Comparison of ENCODE assay signal across 19 mouse cellular contexts in genomic region chr3:133366096-133366495, GRCm38 (mm10).
"Had no signal": no experiment of that assay in that cellular context is flagged by ENCODE, and none has a peak within 500 bp of the region (broad histone marks: within the 10 kb centered on the region; RNA-seq: fewer than 3 reads in every experiment).

No protein-coding gene starts in this region.

- H3K4me3 ChIP-seq: kidney, embryonic 15.5 days; left cerebral cortex, adult 2 months; limb, embryonic 13.5 days; liver, embryonic 12.5 days; liver, embryonic 15.5 days; lung, embryonic 15.5 days had no signal

- H3K27me3 ChIP-seq: kidney, embryonic 15.5 days; limb, embryonic 13.5 days; liver, embryonic 12.5 days; liver, embryonic 15.5 days; lung, embryonic 15.5 days had no signal

- DNase-seq: kidney, adult 11 months; kidney, adult 8-10 months; kidney, postnatal 10 days; kidney, postnatal 36 days; layer of hippocampus, postnatal 36 days; liver; lung, adult 18-20 months; lung, postnatal 10 days; lung, postnatal 36 days; midbrain, embryonic 14.5 days; thymus, adult 18-20 months; thymus, postnatal 36 days had no signal

- H3K4me2 ChIP-seq: kidney, embryonic 15.5 days; limb, embryonic 13.5 days; liver, embryonic 12.5 days; liver, embryonic 15.5 days; lung, embryonic 15.5 days; midbrain, embryonic 11.5 days had no signal

- ATAC-seq: liver, embryonic 12.5 days had no signal

- H3K4me1 ChIP-seq: liver, embryonic 15.5 days; lung, embryonic 15.5 days had no signal

- H3K9ac ChIP-seq: kidney, embryonic 15.5 days; limb, embryonic 13.5 days; liver, embryonic 12.5 days; liver, embryonic 15.5 days; lung, embryonic 15.5 days had no signal

- H3K27ac ChIP-seq: kidney, embryonic 15.5 days; left cerebral cortex, adult 2 months; limb, embryonic 13.5 days; liver, embryonic 12.5 days; liver, embryonic 15.5 days; lung, embryonic 15.5 days had no signal

- H3K36me3 ChIP-seq: liver, embryonic 15.5 days had no signal

- H3K9me3 ChIP-seq: kidney, embryonic 15.5 days; limb, embryonic 13.5 days; liver, embryonic 12.5 days; liver, embryonic 15.5 days; lung, embryonic 15.5 days had no signal
